Mouse (Mus musculus): Measurements from ENCODE around the gene Ctbp1. TPM values are rescaled to one million over a fixed set of nuclear protein-coding genes. Genes with fewer than 3 reads are reported as not detected.

Gene Ctbp1
- total RNA-seq, 4 experiments from 2014 or later: 306 to 326 (median 313) TPM

GRCm38 (mm10) chr5:33244377-33244920 lies 30.3 kb downstream of the Ctbp1 start:
- no peak for DNase-seq (ENCODE audit: low spot score in 2 of 2)

- no peak for DNase-seq (ENCODE audit: low spot score in 2 of 2)
Measured at GRCm38 (mm10) chr5:33239934-33240333, 34.9 kb downstream of the Ctbp1 start.

- no peak for DNase-seq (ENCODE audit: low spot score in 2 of 2)
Measured at GRCm38 (mm10) chr5:33239111-33239714, 35.6 kb downstream of the Ctbp1 start.

- DNase-seq (ENCODE audit: low spot score in 2 of 2): no peak
Measured at GRCm38 (mm10) chr5:33238256-33238645, 36.5 kb downstream of the Ctbp1 start.

DNA sequence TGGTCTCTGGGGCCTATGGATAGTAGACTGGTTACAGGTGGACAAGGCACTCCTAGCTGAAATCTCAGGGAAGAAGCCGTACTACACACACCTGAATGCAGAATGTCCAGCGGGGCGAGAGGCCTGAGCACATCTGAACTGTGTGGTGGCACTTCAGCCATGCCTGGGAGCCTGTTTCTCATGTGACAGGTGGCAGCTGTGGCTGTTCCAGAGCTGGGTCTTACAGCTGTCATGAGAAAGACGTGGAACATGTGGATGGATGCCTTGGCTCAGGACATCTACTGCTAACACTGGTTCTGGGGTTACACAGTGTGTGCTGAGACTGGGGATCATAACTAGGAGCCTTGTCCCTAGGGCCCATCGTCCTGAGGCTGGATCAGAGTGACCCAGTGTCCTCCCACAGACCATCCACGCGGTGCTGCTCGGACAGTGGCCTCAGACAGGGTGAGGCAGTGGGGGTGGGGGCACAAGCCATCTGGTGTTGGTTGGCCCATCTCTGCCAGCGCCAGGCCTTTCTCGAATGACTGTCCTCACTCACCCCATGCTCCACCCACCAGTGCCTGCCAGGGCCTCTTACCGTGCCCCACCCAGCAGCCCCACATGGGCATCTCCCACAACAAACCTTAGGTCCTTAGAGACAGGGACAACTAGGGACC lies 37.1 kb downstream of the Ctbp1 start:
- no peak for DNase-seq (ENCODE audit: low spot score in 2 of 2)

DNA sequence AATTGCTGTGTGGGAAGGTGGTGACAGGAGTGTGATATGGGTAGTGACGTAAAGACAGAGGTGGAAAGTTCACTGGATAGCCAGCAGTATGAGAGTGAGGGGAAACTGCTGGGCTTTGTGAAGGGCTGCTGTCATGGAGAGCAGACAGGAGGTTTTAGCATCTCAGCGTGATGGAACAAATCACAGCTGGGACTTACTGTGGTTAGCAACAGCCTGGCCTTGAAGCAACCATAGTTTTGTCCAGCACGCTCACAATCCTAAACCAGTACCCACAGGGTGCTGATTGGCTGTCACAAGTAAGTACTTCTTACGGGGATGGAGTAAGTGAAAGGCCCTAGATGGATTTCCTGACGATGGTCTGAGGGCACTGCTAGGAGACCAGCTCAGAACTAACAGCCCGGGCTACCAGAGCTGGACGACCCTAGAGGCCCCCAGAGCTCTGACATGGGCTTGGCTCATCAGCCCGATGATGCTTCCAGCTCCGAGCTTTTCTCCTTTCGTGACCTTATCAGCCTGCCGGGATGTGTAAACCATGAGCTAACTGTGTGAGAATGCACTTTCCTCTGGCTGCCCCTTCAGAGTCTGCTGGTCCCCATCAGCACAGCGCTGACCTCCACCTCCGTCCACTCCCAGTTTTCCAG lies 40.3 kb downstream of the Ctbp1 start:
- no peak for DNase-seq (ENCODE audit: low spot score in 2 of 2)

GRCm38 (mm10) chr5:33232791-33233190 lies 42.0 kb downstream of the Ctbp1 start:
- no peak for DNase-seq (ENCODE audit: low spot score in 2 of 2)

DNA sequence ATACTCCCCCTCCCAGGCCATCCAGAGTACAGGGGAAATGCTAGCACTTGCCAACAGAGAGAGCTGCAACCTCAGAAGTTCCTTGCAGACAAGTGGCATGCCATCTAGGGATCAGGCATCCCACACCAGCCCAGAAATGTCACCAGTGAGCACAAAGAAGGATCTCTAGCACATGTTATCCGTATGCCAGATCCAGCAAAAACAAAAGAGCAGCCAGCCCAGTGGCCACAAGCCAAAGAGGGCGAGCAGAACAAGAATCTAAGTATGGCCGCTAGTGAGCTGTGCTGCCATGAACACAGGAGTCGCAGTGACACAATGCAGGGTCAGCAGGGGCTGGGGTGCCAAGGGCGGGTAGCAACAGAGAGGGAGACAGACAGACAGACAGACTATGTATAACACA lies 44.5 kb downstream of the Ctbp1 start:
- no peak for DNase-seq (ENCODE audit: low spot score in 2 of 2)

DNA sequence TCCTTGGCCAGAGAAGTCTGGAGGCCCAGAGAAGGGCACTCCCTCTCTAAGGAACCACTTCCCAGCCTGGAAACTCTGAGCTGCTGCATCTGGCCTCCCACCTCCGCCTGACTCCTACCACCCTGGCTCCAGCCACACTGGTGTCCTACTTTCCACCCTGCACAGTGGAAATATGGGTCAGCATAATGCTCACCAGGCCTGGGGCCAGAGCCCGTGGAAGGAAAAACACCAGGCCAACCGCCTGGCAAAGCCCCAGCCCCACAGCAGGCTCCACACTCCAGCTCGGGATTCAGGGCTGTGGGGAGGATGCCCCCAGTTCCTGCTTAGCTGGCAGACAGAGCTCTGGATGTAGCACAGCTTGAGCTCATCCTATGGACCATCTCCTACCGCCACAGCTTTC lies 46.4 kb downstream of the Ctbp1 start:
- peak; percentile 32 to 63 for DNase-seq (ENCODE audit: low spot score in 2 of 2)

GRCm38 (mm10) chr5:33225673-33226072 lies 49.1 kb downstream of the Ctbp1 start:
- DNase-seq (ENCODE audit: low spot score in 2 of 2): no peak

- DNase-seq (ENCODE audit: low spot score in 2 of 2): no peak
Measured at GRCm38 (mm10) chr5:33224491-33224890, 50.3 kb downstream of the Ctbp1 start.

- DNase-seq (ENCODE audit: low spot score in 2 of 2): no peak
Measured at GRCm38 (mm10) chr5:33222841-33223744, 51.7 kb downstream of the Ctbp1 start.

DNA sequence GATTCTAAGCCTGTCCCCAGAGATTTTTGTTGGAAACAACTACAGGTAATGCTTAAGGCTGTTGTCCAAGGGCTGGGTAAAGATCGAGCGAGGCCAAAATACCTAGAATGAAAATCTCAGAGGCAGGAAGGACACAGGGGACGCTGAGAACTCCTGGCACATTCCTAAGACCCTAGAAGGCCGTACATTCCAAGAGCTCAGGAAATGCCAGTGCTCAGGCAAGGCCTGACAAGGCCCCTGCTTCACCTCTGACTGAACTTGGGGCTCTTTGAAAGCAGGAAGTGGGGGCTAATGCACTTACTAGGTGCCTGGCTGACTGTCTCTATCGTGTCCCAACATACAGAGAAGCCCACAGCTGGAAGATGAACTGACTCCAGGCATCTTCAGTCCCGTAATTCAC lies 52.4 kb downstream of the Ctbp1 start:
- no peak for DNase-seq (ENCODE audit: low spot score in 2 of 2)

DNA sequence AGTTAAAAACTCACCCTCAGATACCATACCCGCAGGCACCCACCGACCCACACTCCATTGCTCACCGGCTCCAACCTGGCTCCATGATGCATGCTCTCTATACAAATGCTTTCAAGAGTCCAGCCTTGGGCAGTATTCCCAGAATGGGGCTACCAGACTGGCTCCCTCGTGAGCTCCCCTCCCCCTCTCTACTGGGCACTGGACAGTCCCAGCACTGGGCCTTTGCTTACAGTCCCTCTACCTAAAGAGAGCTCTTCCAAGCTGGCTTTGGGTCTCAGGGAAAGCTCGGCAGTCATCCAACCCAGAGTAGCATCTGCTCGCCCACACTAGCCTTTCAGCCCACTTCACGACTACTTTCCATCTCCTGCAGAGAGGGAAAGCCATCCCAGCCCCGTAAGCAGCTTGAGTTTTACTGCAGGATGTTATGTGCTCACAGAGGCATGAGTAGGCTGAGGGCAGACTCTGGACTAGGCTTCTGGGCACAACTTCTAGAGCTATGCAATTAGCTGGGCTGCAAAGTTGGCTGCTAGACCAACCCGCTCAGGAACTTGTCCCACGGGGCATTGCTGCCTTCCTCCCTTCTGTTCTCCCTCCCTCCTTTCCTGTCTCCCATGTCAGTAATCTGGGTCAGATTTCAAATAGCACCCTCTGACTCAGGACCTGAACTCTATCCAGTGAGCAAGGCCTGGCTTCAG lies 54.3 kb downstream of the Ctbp1 start:
- DNase-seq (ENCODE audit: low spot score in 2 of 2): peak in 1 of 2 experiments; percentile 65

DNA sequence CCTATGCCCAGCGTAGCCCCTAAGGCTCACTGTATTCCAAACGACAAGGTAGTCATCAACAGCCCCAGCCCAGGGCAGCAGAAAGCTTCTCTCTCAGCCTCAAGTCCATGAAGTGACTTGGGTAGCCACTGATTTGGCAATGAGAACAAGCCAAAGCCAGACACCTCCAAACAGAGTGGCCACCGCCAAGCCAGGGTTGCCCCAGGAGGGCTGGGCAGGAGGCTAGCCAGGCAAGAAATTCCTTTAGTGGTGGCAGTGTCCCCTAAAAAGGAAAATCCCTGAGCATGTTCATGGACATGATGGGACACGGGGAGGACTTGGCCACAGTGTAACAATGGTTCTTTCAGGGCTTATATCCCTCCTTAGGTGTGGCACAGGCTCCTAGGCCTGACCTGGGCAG lies 55.0 kb downstream of the Ctbp1 start:
- no peak for DNase-seq (ENCODE audit: low spot score in 2 of 2)

DNA sequence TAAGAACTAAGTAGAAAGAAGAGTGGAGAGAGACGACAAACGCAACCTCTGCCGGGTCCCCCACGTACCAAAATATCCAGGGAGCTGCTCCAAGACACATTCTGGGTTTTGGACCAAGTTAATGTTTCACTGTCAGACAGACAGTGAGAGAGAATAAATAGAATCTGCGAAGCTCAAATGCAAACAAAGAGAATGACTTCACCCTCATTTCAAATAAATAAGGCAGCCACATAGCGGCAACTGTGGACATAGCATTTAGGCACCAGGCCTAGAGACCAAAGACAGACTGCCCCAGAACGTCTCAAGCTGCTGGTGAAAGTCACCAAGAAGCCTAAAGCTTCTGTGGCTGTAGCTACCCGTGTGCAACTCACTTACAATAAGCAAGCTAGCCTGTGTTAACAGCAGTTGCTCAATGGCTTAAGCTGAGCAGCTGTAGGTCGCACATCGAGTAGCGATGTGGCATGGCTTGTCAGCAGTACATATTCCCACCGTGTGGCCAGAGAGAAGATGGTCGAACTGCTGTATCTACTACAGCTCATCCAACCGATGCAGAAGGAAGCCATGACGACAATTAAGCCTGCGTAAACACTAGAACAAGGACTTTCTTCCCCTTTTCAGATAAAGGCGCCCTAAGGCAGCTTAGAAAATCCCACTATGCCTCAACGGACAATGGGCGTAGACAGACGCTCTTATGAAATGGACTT lies 55.9 kb downstream of the Ctbp1 start:
- no peak for DNase-seq (ENCODE audit: low spot score in 2 of 2)

- DNase-seq (ENCODE audit: low spot score in 2 of 2): no peak
Measured at GRCm38 (mm10) chr5:33218081-33218480, 56.7 kb downstream of the Ctbp1 start, which contains the start of gene Spon2. TSS of gene Spon2 (minus strand) at chr5:33218455.

DNA sequence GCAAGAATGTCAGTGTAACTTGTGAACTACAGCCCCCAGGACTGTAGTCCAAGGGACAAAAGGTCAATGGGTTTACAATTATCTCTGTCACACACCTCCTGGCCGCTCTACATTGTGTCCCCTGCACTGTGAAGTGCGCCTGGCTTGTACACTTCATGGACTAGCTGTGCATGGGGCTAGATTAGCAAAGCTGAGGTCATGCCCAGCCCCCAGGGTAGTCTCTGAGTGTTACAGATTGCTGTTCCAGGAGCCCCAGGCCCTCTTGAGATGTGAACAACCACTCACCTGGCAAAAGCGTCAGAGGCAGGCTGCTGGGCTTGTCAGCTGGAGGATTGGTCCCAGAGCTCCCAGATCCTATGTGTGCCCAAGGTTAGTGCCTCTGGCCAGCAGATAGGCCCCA lies 57.1 kb downstream of the Ctbp1 start:
- DNase-seq (ENCODE audit: low spot score in 2 of 2): no peak

DNA sequence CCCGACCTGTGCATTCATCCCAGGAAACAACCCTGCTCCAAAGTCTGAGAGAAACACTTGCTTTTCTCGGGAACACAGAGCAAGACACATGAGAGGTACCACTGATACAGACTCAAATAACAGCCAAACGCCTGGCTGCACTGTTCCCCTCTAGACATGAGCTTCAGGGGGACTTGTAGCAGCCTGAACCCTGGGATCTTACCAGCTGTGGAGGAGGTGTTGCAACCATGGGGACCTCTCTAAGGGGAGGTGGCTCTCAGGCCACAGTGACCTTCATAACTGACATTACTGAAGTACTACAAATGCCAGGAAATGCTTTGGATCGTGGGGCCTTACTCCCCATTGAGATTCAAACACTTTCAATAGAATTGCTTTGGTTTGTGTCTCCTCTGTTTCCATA lies 60.1 kb downstream of the Ctbp1 start:
- DNase-seq (ENCODE audit: low spot score in 2 of 2): no peak

- no peak for DNase-seq (ENCODE audit: low spot score in 2 of 2)
Measured at GRCm38 (mm10) chr5:33211254-33211653, 63.5 kb downstream of the Ctbp1 start.
